ENCODE assay signal across 22 mouse cellular contexts in genomic region chr10:25428658-25429057, GRCm38 (mm10).
"Had no signal": no experiment of that assay in that cellular context is flagged by ENCODE, and none has a peak within 500 bp of the region (broad histone marks: within the 10 kb centered on the region; RNA-seq: fewer than 3 reads in every experiment).

No protein-coding gene starts in this region.

- DNase-seq: kidney, postnatal 25 days; layer of hippocampus, adult 9-11 months; liver; lung, adult 2 months; right cerebral cortex, adult 18-20 months; right cerebral cortex, postnatal 14 days; right cerebral cortex, postnatal 4 days; thymus, adult 2 months; thymus, postnatal 14 days; thymus, postnatal 4 days had no signal

- H3K4me2 ChIP-seq: limb, embryonic 13.5 days; liver, embryonic 12.5 days; liver, embryonic 15.5 days; midbrain, embryonic 12.5 days; midbrain, embryonic 15.5 days; neural tube, embryonic 12.5 days; neural tube, embryonic 15.5 days had no signal

- H3K27me3 ChIP-seq: limb, embryonic 13.5 days; liver, embryonic 12.5 days; liver, embryonic 15.5 days; midbrain, embryonic 12.5 days; midbrain, embryonic 15.5 days; neural tube, embryonic 12.5 days; neural tube, embryonic 15.5 days had no signal

- H3K9ac ChIP-seq: limb, embryonic 13.5 days; liver, embryonic 12.5 days; liver, embryonic 15.5 days; midbrain, embryonic 12.5 days; midbrain, embryonic 15.5 days; neural tube, embryonic 12.5 days; neural tube, embryonic 15.5 days had no signal

- ATAC-seq: liver, embryonic 12.5 days; lung, postnatal 0 days; midbrain, embryonic 15.5 days had no signal

- H3K36me3 ChIP-seq: limb, embryonic 10.5 days; limb, embryonic 13.5 days; liver, embryonic 12.5 days; liver, embryonic 15.5 days; midbrain, embryonic 12.5 days; midbrain, embryonic 15.5 days; neural tube, embryonic 12.5 days; neural tube, embryonic 15.5 days had no signal

- H3K4me3 ChIP-seq: layer of hippocampus, adult 2 months; limb, embryonic 10.5 days; limb, embryonic 13.5 days; liver, embryonic 12.5 days; liver, embryonic 15.5 days; midbrain, embryonic 12.5 days; midbrain, embryonic 15.5 days; neural tube, embryonic 12.5 days; neural tube, embryonic 15.5 days had no signal

- H3K27ac ChIP-seq: kidney, postnatal 0 days; layer of hippocampus, adult 2 months; limb, embryonic 10.5 days; limb, embryonic 13.5 days; liver, embryonic 12.5 days; liver, embryonic 15.5 days; macrophage; midbrain, embryonic 12.5 days; midbrain, embryonic 15.5 days; neural tube, embryonic 12.5 days; neural tube, embryonic 15.5 days had no signal

- H3K4me1 ChIP-seq: midbrain, embryonic 15.5 days had no signal

- H3K9me3 ChIP-seq: limb, embryonic 10.5 days; limb, embryonic 13.5 days; liver, embryonic 12.5 days; liver, embryonic 15.5 days; midbrain, embryonic 12.5 days; midbrain, embryonic 15.5 days; neural tube, embryonic 12.5 days; neural tube, embryonic 15.5 days had no signal
